Mouse (Mus musculus) heart, adult 11 months (tissue): ENCODE measurements around the gene Phrf1.

Experiments
- DNase-seq: peaks from one replicate; pipeline ENCODE4 v3.0.0; 2022

Gene Phrf1

DNA sequence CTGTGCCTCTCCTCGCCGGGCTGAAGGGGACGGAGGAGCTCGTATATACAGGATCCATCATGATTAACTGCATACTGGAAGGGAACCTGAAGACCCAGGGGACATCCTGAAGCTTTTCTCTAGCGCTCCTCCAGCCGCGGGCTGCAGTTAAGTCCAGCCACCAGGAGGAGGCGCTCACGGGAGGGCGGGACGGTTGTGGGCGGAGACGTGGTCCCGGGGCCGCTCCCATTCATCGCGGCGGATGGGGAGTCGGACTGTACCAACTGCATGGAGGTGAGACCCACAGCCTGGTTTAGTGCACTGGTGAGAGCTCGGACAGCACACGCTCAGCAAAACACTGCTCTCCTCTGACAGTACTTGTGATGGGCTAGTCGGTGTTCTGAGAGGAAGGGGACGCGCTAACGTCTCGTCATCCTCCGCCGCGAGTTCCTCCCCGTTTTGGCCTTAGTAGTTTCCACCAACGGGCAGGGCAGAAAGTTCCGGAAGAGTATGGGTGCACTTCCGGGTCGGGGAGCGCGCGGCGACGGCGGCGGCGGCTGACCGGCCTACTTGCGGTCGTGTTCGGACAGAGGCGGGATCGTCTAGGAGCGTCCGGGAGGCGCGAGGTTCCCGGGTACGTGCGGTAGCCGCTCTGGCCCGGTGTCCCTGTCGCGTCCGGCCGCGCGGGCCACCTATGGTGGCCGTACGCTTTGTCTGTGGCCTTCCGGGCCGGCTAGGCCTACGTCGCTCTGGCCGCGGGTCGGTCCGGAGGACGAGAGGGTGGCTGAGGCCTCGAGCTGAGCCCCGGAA is at the start of gene Phrf1:
Gene Phrf1 (plus strand): TSS at position 506 of the 789 bp plus-strand sequence.
- DNase-seq, result peak; percentile 99

DNA sequence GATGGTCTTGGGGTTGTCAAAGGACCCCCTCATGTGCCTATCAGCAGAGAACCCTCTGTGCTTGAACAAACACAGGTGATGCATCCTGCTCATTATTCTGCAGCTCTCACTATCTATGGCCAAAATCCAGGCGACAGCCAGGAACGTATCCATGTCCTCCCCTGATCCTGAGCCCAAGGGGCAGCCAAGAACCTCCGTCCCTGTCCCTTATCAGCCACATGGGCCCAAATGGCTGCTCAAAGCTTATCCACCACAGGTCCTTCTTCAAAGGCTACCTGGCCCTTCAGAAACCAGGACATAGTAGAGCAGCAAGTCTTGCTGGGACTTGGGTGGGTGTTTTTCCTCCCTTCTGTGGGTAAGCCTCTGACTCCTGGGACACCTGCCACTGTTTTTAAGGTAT is 40.4 kb upstream of the Phrf1 start:
- peak; percentile 84 for DNase-seq

DNA sequence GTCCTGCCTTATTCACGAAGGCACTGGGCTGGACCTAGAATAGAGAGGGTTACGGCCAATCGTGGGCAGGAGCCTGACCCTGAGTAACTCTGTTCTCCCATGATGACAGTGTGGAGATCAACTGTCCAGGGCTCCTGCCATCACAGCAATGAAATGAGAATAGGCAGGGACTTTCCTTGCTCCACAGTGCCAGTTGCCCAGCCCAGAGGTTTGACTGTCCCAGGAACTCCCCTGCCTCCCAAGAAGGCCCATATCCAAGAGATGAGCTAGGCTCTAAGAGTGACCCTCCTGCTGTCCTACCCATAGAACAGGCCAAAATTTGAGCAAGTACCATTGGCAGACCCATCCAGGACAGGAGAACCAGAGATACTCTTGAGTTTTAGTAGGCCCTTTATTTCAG is 39.9 kb upstream of the Phrf1 start:
- peak; percentile 86 for DNase-seq

DNA sequence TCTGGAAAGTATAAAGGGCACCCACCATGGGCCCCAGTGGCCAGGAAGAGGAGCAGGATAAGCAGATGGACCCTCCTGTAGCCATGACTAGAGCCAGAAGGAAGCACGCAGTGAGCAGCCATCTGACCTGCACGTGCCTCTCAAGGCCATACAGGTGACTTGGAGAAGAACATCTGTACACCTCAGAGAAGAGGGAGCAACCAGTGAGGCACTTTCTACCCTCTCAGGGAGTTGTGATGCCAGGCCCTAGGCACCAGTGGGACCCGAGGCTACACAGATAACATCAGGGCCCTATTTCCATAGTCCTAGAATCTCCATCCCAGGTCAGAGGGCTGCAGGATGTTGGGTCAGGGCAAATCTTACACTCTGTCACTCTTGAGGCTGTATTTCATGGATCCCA is 38.4 kb upstream of the Phrf1 start:
- DNase-seq, result peak; percentile 86

DNA sequence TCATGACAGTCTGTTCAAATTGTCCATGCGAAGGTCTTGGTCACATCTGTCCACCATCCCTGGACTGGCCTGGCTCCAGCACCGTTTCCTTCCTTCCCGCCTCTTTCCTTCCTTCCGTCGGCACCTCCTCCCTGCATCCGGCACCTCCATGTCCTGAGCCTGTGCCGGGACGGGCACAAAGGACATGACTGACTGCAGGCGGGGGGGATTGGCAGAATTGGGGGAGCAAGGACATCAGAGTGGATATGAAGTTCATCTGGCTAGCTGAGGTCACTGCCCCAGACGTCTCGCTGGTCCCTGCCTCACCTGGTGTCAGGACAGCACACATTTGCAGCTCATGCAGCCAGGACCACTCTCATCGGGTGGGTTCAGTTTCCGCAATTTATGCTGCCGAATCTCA is 37.5 kb upstream of the Phrf1 start:
- peak; percentile 97 for DNase-seq

DNA sequence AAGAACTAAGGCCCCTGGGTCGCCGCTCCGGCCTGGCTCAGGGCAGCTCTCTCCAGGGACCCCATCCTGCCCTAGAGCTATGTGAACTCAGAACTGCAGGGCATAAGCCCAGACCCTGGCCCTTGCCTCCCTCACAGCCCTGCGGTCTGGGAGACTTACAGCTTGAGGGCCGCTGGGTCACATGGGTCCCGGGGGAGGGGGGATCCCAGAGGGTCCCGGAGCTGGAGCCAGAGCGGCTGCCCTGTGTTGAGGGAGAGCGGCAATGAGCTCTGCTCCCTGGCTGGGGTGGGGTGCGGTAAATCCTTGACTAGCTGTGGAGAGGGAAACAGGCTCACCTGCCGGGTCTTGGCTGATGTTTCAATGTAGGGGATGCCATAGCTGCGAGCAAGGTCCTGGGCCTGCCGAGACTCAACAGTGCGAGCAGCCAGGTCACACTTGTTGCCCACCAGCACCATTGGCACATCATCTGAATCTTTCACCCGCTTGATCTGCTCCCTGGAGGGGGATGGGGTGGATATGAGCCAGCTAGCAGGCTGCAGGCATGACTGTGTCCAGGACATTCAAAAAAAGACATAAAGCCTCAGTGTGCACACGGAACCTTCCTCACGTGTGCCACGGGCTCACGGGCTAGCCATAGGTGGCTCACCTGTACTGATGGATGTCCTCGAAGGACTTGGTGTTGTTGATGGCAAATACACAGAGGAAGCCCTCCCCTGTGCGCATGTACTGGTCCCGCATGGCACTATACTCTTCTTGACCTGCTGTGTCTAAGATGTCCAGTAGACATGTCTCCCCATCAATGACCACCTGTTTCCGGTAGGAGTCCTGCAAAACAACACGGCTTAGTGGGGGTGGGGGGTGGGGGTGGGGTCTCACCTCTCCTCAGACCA is 36.5 kb upstream of the Phrf1 start:
- peak; percentile 94 for DNase-seq

DNA sequence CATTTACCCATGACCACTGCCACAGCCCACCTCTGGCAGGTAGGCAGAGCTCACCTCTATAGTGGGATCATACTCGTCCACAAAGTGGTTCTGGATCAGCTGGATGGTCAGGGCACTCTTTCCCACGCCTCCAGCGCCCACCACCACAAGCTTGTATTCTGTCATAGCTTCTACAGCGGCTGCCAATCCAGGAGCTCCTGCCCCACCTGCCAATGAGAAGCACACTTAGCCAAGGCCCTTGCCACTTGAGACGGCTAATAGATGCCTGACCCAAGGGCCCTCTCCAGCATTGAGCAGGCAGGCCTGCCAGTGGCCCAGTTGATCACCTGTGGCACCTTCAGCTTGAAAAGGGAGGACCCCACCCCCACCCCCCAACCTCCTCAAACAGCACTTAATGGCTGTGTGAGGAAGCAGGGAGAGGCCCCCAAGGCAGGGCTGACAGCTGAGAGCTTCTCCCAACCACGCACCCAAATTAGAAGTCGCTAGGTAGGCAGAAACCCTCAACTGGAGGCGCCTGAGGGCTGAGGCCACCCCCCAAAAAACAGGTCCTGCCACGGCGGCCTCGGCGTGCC is 35.7 kb upstream of the Phrf1 start:
- peak; percentile 94 for DNase-seq

DNA sequence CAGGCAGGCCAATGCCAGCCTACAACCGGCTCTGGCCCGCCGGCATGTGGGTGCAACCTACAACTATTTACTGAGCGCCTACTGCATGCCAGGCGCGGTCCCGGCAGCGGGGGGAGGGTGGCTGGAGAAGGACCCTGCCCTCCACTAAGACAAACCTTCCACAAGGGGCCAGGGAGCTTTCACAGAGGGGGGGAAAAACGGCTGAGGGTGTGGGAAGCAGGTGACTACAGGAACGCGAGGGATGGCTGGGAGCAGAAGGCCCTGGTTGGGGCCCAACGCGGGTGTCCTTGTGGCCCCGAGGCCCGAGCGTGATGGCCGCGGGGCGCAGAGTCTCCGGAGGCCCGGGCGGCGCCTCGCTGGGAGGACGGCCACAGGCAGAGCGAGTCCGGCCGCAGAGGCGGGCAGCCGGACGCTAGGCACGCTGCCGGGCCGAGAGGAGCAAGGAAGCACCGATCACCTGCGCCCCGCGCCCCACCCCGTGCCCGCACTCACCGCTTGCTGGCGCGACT is 35.2 kb upstream of the Phrf1 start:
- peak; percentile 95 for DNase-seq

DNA sequence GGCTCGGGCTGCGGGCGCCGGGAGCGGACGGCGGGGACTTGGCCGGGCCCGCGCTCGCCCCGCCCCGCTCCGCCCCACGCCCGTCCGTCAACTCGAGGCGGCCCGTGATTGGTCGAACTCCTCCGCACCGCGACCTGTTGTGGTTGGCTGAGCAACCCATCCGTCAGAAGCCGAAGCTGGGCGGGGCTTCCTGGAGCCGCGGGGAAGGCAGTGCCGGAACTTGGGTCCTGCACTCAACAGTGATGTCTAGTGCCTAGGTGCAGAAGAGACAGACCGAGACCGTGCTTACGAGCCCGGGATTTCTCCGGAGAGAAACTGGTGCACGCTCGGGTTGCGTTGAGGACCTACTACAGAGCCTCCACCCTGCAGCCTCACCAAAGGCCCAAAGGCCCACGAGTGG is 34.6 kb upstream of the Phrf1 start, which contains the start of the genes Hras and Lrrc56:
Gene Hras (minus strand): TSS at position 58 of the 400 bp plus-strand sequence.
Gene Lrrc56 (plus strand): TSS at position 210 of the 400 bp plus-strand sequence.
- DNase-seq, result peak; percentile 100

DNA sequence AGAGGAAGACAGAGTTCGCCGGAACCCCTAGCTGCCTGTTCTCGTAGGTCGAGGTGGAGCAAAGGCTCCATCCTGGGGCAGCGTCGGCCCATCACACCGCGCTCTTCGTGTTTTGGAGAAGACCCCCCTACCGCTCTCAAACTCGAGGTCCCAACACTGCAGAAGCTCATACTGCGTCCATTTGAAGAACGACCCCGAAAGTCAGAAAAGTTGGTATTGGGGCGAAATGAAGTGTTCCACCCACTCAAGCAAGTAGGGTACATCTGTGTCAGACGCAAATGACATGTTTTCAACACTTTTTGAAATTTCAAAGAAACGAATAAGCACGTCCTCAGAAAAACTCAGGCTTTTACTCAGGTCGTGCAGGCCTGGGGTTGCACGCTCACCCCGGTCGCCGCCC is 34.2 kb upstream of the Phrf1 start:
- no peak for DNase-seq

DNA sequence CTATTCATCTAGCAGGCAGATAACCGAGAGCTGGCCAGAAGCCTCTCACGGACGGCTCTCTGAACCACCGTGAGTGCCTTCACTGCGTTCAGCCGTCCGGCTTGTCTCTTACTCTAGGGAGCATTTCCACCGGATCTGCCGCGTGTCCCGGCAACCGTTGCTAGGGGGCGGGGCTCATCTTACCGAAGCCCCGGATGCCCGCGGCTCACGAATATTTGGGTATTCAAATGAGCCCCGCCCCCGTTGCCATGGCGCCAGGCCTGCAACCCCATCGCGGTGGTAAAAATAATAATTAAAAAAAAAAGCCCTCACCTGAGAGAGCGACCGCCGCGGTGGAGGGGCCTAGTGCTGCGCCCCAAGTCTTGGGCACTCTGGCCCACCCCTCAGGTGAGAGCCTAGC is 33.8 kb upstream of the Phrf1 start:
- peak; percentile 99 for DNase-seq

DNA sequence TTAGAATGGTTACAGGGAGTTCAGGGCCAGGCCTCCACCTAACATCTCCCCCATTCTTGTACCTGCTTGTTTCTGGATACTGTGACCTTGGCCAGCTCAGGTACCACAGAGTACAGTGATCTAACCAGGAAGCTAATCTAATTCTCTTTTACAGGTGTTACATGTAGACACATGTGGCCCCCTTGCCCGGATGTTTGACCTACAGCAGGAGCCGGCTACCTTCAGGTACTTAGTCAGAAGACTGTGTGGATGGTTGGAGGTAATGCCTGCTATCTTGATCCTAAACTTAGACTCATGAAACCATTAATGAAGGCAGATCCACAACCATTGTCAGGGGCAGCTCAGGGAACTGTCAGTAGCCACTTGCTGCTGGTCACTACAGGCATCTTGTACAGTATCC is 32.8 kb upstream of the Phrf1 start:
- peak; percentile 90 for DNase-seq

DNA sequence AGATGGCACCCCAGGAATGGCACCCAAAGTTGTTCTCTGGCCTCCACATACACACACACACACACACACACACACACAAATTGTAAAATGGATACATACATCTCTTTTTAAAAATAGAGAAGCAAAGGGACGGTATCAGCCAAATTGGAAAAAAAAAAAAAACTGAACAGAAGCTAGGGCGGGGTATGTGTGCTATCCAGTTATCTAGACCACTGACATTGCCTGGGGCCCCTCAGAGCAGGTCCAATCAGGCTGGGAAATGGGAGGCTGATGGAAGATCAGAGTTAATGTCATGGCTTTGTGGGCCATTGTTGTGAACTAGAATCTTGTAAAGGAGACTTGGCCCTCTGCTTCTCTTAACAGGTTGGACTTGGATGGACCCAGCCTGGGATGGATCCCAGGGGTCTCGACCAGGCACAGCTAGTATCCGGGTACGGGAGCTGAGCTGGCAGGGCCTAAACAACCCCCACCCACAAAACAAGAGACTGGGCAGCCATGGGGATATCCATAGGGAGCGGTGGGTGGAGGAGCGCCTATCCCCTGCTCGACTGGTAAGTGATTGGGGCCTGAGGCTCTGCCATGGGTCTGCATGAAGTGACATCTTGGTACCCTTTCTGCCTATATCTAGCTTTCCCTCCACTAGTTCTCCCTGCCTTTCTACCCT is 31.8 kb upstream of the Phrf1 start:
- peak; percentile 88 for DNase-seq

DNA sequence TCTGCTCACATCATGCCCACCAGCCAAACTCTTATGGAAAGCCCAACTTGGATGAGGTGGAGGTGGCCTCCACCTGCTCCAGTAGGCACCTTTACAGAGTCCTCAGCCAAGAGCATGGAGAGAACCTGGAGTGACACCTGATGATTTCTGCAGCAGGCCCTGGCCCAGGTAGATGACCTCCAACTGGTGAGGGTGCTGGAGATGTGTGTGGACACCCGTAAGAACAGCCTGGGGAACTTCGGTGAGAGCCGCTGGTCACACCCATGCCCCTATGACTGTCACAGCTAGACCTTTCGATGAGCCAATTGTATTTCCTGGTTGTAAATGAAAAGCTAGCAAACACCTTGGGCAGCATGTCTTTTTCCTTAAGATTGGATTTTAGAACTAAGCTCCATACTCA is 30.5 kb upstream of the Phrf1 start:
- peak; percentile 85 for DNase-seq

DNA sequence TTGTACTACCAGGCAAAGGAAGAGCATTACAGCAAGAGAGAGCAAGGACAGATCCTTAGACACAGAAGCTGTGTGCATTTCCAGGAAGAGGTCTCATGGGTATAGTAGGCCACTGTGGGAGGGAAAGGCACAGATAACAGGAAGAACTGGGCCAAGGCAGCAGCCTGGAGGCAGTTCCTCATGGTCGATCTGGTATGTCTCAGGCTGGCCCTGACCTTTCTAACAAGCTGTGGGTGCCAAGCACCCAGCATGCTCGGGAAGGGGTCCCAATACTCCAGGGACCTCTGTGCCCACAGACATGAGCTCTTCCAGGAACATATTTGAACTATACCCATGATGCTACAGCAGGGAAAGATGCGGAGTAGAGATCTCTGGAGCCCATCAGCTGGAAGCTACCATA is 24.0 kb upstream of the Phrf1 start:
- DNase-seq, result no peak

DNA sequence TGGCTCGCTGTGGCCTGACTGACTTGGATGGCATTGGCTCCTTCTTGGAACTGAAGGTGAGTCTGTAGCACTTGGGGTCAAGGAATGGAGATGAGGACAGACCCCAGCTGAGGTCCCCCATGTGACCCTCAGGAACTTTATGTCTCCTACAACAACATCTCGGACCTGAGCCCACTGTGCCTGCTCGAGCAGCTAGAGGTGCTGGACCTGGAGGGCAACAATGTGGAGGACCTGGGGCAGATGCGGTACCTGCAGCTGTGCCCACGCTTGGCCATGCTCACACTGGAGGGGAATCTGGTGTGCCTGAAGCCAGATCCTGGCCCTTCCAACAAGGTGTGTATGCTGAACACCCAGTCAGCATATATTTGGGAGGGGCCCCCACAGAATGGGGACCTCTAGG is 23.1 kb upstream of the Phrf1 start:
- peak; percentile 87 for DNase-seq

DNA sequence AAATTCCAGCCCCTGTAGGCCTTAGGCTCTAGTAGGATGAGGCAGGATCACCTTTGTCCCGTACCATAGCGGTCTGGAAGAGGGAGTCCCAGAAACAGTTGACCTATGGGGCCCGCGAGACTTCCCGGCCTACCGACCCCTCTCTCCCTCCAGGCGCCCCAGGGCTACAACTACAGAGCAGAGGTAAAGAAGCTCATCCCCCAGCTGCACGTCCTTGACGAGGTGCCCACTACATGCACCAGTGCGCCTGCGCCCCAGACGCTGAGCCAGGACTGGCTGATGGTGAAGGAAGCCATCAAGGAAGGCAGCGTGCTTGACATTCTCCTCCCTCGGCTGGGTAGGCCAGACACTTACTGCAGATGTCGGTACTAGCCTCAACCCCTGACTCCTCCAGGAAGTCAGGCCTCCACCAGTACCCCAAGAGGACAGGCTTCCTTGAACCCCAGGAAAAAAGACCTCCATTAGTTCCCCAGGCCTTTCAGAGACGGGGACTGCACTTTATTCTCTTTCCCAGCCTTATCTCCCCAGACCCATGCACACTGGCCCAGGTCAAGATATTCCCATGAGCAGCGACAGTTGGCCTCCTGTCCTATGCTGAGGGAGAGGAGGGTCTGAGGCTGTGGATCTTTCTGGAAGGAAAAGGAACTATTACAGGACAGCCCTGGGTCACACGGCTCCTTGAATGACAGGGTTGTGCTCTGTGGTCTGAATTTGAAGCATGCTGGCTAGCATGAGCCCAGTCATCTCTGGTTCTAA is 22.2 kb upstream of the Phrf1 start:
- DNase-seq, result peak; percentile 81

DNA sequence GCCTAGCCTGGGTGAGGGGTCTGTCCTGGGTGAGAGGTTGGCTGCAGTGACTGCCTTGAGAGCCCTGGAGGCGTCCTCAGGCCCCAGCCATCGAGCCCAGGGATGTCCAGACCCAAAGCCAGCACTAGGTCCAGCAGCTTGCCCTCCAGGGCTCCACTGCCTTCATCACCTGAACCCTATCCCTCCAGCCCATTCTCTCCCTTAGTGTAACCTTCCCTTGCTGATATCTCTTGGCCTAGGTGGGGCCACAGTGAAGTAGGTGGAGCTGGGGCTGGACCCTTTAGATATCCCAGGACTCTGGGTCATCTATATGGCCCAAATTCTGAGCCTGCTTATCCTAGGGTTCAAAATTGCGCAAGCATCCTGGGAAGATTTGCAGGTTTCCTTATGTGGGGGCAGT is 19.1 kb upstream of the Phrf1 start:
- DNase-seq, result no peak

DNA sequence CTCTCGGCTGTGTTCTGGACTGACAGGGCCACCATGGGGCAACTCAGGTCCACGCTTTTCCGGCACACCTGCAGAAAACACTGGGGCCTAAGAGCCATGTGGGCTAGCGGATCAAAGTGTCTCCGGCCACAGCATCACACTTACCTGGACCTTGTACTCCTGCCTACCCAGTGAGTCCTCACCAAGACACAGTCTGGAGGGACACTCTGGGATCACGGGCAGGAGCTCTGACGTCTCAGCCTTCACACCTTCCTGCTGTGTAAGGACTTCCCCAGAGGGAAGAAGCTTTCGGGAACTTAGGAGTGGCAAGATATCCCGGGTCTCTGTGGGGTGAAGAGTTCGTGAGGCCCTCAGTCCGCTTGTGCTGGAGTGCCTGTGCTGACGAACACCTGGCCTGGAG is 18.4 kb upstream of the Phrf1 start:
- peak; percentile 75 for DNase-seq

DNA sequence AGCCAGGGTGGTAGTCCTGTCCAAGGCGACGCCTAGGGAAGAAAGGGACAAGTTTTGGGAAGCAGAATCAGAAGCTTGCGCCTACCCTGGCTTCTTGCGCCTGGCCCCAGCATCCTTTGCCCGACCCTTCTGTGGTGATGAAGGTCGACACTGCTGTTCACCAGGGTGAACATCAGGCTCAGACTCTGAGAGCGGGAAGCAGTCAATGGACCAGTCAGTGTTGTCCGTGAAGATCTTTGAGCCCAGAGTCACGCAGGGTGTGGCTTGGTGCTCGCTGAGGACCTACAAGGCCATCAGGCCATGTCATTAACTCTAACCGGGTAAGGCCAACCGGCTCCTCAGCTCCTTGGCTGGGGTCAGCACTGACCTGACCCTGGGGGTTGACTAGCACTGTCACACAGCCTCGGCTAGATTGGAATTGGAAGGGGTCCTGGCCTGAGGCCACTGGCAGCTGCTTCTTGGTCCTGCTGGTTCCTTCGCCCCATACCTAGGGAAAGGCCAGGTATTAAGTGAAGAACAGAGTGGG is 17.9 kb upstream of the Phrf1 start:
- DNase-seq, result peak; percentile 84

DNA sequence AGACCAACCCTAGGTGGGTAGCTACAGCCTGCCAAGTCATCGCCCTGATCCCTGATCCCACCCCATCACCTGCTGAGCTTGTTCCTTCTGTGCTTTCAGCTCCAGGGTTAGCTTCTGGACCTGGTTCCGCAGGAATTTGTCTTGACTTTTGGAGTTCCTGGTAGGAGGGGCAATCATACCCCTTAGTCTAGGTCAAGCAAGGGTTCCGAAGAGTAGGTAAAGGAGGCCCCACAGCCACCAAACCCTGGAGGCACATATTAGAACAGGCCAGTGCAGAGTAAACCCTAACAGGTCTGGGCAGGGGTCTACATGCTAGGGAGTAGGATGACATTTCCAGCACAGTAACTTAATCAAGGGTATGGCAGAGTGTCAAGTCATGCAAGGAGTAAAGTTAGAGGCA is 15.5 kb upstream of the Phrf1 start:
- DNase-seq, result peak; percentile 79
